18 mouse cellular contexts compared by ENCODE assay signal in genomic region chr1:120252519-120253160, GRCm38 (mm10). TPM values are rescaled to one million over a fixed set of nuclear protein-coding genes. Genes with fewer than 3 reads are reported as not detected.
DNase-seq lines count a peak whose midpoint lies in the region; ATAC-seq and TF ChIP-seq lines count a peak whose summit lies in the region.
"Had no signal": no experiment of that assay in that cellular context is flagged by ENCODE, and none has a peak within 500 bp of the region (broad histone marks: within the 10 kb centered on the region; RNA-seq: fewer than 3 reads in every experiment).

No protein-coding gene starts in this region.

- DNase-seq in liver, embryonic 14.5 days (ENCODE audit: low read depth in 3 of 3, low spot score in 3 of 3), result no peak
- DNase-seq in R1 (ENCODE audit: low read depth, low spot score), result peak; percentile 65
- DNase-seq in left cerebral cortex, postnatal 25 days (ENCODE audit: low spot score in 2 of 2), result no peak
- no peak for DNase-seq in lung, postnatal 14 days
- DNase-seq: adrenal gland, postnatal 14 days; cerebellum, adult 11-12 months; gastrocnemius, postnatal 10 days; kidney, adult 8-10 months; kidney, postnatal 36 days; liver, embryonic 13.5 days; thymus, postnatal 14 days had no signal

- no peak for ATAC-seq in liver, embryonic 14.5 days (ENCODE audit: insufficient read depth)
- ATAC-seq in liver, embryonic 12.5 days, result no peak
- ATAC-seq: midbrain, embryonic 16.5 days; Patski had no signal

- no peak overlapping the region for H3K4me2 ChIP-seq in liver, embryonic 14.5 days (ENCODE audit: low read depth)
- H3K4me2 ChIP-seq in liver, embryonic 12.5 days, result no peak overlapping the region
- H3K4me2 ChIP-seq: heart, embryonic 15.5 days; liver, embryonic 13.5 days had no signal

- H3K9me3 ChIP-seq in liver, embryonic 14.5 days (ENCODE audit: control insufficient read depth, low read length), result no peaks in the 10 kb centered on the region
- H3K9me3 ChIP-seq in liver, embryonic 12.5 days (replicated peaks), result no peaks in the 10 kb centered on the region
- no peaks in the 10 kb centered on the region for H3K9me3 ChIP-seq in E14TG2a.4 (ENCODE audit: low read length)
- H3K9me3 ChIP-seq in megakaryocyte, embryonic 14.5 days, result peaks cover 7% of the 10 kb centered on the region
- H3K9me3 ChIP-seq: embryonic facial prominence, embryonic 10.5 days; heart, embryonic 15.5 days; liver, embryonic 13.5 days had no signal

- peaks cover 21% of the 10 kb centered on the region for H3K36me3 ChIP-seq in liver, embryonic 14.5 days (replicated peaks; ENCODE audit: control insufficient read depth, insufficient read depth, low read depth)
- H3K36me3 ChIP-seq in liver, embryonic 12.5 days, result peaks cover 75% of the 10 kb centered on the region
- H3K36me3 ChIP-seq in E14TG2a.4 (ENCODE audit: insufficient read depth, low read length), result no peaks in the 10 kb centered on the region
- H3K36me3 ChIP-seq in megakaryocyte, embryonic 14.5 days (replicated peaks; ENCODE audit: low read length), result peaks cover 19% of the 10 kb centered on the region
- H3K36me3 ChIP-seq: embryonic facial prominence, embryonic 10.5 days; heart, embryonic 15.5 days had no signal

- H3K4me3 ChIP-seq in liver, embryonic 14.5 days (ENCODE audit: insufficient read depth in 1 of 2, low read depth in 2 of 2, low read length in 2 of 2), result no peak overlapping the region
- H3K4me3 ChIP-seq in liver, embryonic 12.5 days, result no peak overlapping the region
- no peak overlapping the region for H3K4me3 ChIP-seq in E14TG2a.4 (replicated peaks; ENCODE audit: low read length)
- H3K4me3 ChIP-seq in megakaryocyte, embryonic 14.5 days (replicated peaks), result peak overlapping the region; percentile 5
- H3K4me3 ChIP-seq: embryonic facial prominence, embryonic 10.5 days; heart, embryonic 15.5 days; liver, embryonic 13.5 days had no signal

- H3K9ac ChIP-seq in liver, embryonic 14.5 days (replicated peaks), result no peak overlapping the region
- H3K9ac ChIP-seq in liver, embryonic 12.5 days, result no peak overlapping the region
- H3K9ac ChIP-seq: heart, embryonic 15.5 days; liver, embryonic 13.5 days had no signal

- no peak for TF ChIP-seq EP300 in liver, embryonic 14.5 days (IDR thresholded peaks at IDR 0.05; ENCODE audit: low read depth)

- H3K27ac ChIP-seq in liver, embryonic 14.5 days, result no peak overlapping the region
- no peak overlapping the region for H3K27ac ChIP-seq in liver, embryonic 12.5 days
- H3K27ac ChIP-seq: embryonic facial prominence, embryonic 10.5 days; heart, embryonic 15.5 days had no signal

- peak; percentile 64 for TF ChIP-seq CTCF in liver, embryonic 14.5 days (IDR thresholded peaks at IDR 0.05; ENCODE audit: low read depth)
- TF ChIP-seq CTCF in E14TG2a.4 (conservative IDR thresholded peaks at IDR 0.05; ENCODE audit: low read length), result peak; percentile 58

- no peaks in the 10 kb centered on the region for H3K27me3 ChIP-seq in liver, embryonic 14.5 days (ENCODE audit: control insufficient read depth, insufficient read depth, low read length)
- no peaks in the 10 kb centered on the region for H3K27me3 ChIP-seq in liver, embryonic 12.5 days (replicated peaks)
- no peaks in the 10 kb centered on the region for H3K27me3 ChIP-seq in E14TG2a.4 (ENCODE audit: insufficient read depth, low read length)
- H3K27me3 ChIP-seq in megakaryocyte, embryonic 14.5 days (replicated peaks), result no peaks in the 10 kb centered on the region
- H3K27me3 ChIP-seq: heart, embryonic 15.5 days; liver, embryonic 13.5 days; Patski had no signal

- peaks cover 16 to 26% of the 10 kb centered on the region in 2 experiments for H3K4me1 ChIP-seq in liver, embryonic 14.5 days (replicated peaks; ENCODE audit: control insufficient read depth in 2 of 2, insufficient read depth in 2 of 2, low read length in 1 of 2)
- H3K4me1 ChIP-seq in liver, embryonic 12.5 days, result peaks cover 74% of the 10 kb centered on the region
- H3K4me1 ChIP-seq in E14TG2a.4 (replicated peaks; ENCODE audit: low read depth, low read length), result peaks cover 34% of the 10 kb centered on the region
- H3K4me1 ChIP-seq in megakaryocyte, embryonic 14.5 days, result peaks cover 73% of the 10 kb centered on the region
- H3K4me1 ChIP-seq: heart, embryonic 15.5 days had no signal

- intact Hi-C loops in left cerebral cortex, postnatal 25 days (cut with DNase I), result no loop called here

- WGBS in liver, embryonic 14.5 days (ENCODE audit: insufficient replicate concordance), result 84% methylated on average over 7 of the region's 7 CpGs
- 81% methylated on average over 7 of the region's 7 CpGs for WGBS in liver, embryonic 12.5 days (ENCODE audit: insufficient replicate concordance)

RNA-seq across cellular contexts. Expression of gene Steap3, which starts 19.9 kb away (rescaled TPM):
- 38.8 and 42.2 TPM in 2 replicates for polyA plus RNA-seq in liver, embryonic 14.5 days (2012; rRNA removed)
- polyA plus RNA-seq in liver, embryonic 14.5 days (2014; fragmentation: Nextera tagmentation; extraction: Ambion mirVana), result 39.1 and 46.2 TPM in 2 replicates
- 54.3 and 56.3 TPM in 2 replicates for polyA plus RNA-seq in liver, embryonic 12.5 days (2016; fragmentation: Nextera tagmentation; extraction: Ambion mirVana)
- 12.6 and 13.9 TPM in 2 replicates for polyA plus RNA-seq in megakaryocyte, embryonic 14.5 days (2012; ENCODE audit: insufficient read depth, low replicate concordance)
- 1 to 10 TPM; 6.6 to 7.3 TPM for total RNA-seq in left cerebral cortex, postnatal 25 days (2021)
